Mouse (Mus musculus): Measurements from ENCODE around the gene Atxn1l. TPM values are rescaled to one million over a fixed set of nuclear protein-coding genes. Genes with fewer than 3 reads are reported as not detected.
A peak's percentile ranks its signal among the peaks of the same experiment; 100 is the strongest.

Atxn1l gene
- polyA plus RNA-seq (2012; rRNA removed) = 14.6 and 16.0 TPM in 2 replicates

GRCm38 (mm10) chr8:109737237-109738048, at the start of gene Atxn1l:
Gene Atxn1l, minus strand, starts transcription at chr8:109737739.
- TF ChIP-seq CTCF (IDR thresholded peaks at IDR 0.05; ENCODE audit: borderline replicate concordance, insufficient read depth, low read depth, low read length) (peak; percentile 60; the same call in 1 of the 2 replicates), POLR2A (IDR thresholded peaks at IDR 0.05; ENCODE audit: borderline replicate concordance, insufficient read depth, low read length) (peak; percentile 40; the same call in 1 of the 2 replicates)
- H3K27me3 ChIP-seq (ENCODE audit: control insufficient read depth, insufficient read depth, low read length) = no peaks in the 10 kb centered on the region
- peak within 1 kb of the TSS; percentile 86 for H3K4me3 ChIP-seq (replicated peaks; ENCODE audit: insufficient read depth, low read depth, low read length)
- DNase-seq = peak; percentile 83 to 91
- peak within 1 kb of the TSS; percentile 85 for H3K27ac ChIP-seq (ENCODE audit: insufficient read depth, low read length)
- WGBS = 1% methylated on average over 59 of the region's 59 CpGs
- H3K4me1 ChIP-seq (ENCODE audit: control insufficient read depth, insufficient read depth, low read length) = peaks cover 11% of the 10 kb centered on the region

GRCm38 (mm10) chr8:109780548-109780947, 43.0 kb upstream of the Atxn1l start:
- TF ChIP-seq POLR2A (IDR thresholded peaks at IDR 0.05; ENCODE audit: borderline replicate concordance, insufficient read depth, low read length) (no peak), CTCF (IDR thresholded peaks at IDR 0.05; ENCODE audit: borderline replicate concordance, insufficient read depth, low read depth, low read length) (no peak)
- peaks cover 5% of the 10 kb centered on the region for H3K4me1 ChIP-seq (ENCODE audit: control insufficient read depth, insufficient read depth, low read length)
- no peak for DNase-seq
- no peaks in the 10 kb centered on the region for H3K27me3 ChIP-seq (ENCODE audit: control insufficient read depth, insufficient read depth, low read length)
- no peak overlapping the region for H3K4me3 ChIP-seq (replicated peaks; ENCODE audit: insufficient read depth, low read depth, low read length)
- no peak overlapping the region for H3K27ac ChIP-seq (ENCODE audit: insufficient read depth, low read length)
- 45% methylated on average over 4 of the region's 4 CpGs for WGBS

DNA sequence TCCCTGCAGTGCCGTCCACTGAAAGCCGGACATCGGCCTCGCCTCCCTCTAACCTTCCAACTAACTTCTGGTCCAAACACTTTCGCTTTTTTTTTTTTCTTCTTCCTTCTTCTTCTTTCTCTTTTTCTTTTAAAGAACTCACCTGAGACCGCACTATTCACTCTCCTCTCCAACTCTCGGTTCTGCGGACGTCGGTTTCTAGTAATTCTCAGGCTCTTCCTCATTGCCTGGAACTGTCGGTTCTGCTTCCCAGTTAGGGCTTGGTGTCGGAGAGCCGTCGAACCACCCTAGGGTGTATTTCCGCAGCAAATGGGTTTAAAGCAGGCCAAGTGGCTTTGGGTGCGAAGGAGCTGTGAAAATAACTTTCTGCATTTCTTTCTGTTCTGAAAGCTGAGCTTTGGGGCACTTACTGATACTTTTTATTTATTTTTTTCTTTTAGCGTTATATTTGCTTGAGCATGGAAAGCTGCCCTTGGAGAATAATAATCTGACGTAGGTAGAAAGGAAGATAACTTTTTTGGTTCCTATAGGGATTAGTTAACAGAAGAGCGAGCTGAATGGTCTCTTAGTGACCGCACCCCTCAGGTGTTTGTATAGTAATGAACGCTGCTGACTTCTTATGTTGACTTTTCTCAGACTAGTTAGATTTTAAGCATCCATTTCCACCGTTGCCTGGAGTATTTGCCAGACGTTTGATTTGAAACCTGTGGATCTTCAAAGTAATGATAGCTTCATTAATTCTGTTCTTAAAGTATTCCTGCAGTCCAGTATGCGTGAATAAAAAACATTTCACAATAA, 42.1 kb upstream of the Atxn1l start:
- WGBS = 15% methylated on average over 24 of the region's 24 CpGs
- Histone ChIP-seq H3K4me1 (ENCODE audit: control insufficient read depth, insufficient read depth, low read length) (peaks cover 5% of the 10 kb centered on the region), H3K4me3 (replicated peaks; ENCODE audit: insufficient read depth, low read depth, low read length) (peak overlapping the region; percentile 79), H3K27me3 (ENCODE audit: control insufficient read depth, insufficient read depth, low read length) (no peaks in the 10 kb centered on the region), H3K27ac (ENCODE audit: insufficient read depth, low read length) (peak overlapping the region; percentile 95; the same call in 1 of the 2 replicates)
- DNase-seq = no peak
- no peak for TF ChIP-seq POLR2A (IDR thresholded peaks at IDR 0.05; ENCODE audit: borderline replicate concordance, insufficient read depth, low read length)
- TF ChIP-seq CTCF (IDR thresholded peaks at IDR 0.05; ENCODE audit: borderline replicate concordance, insufficient read depth, low read depth, low read length) = no peak

DNA sequence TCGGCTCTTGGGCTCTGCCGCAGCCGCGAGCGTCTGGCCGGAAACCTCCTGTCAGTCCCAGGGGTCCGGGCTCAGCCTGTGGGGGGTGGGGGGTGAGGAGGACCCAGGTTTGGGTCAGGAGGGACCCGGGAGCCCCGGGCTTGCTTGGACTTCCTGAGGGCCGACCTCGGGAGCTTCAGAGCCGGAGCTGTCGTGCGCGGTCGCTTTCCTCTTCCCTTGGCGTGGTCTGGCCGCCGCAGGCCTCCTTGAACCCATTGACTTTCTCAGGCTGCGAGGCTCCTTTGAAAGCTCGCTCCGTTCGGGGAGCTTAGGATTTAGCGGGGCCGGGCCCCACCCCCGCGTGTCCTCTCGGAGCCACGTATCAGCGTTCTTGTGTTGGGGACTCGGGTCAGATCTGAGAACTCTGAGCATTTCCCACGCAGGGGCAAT, 41.5 kb upstream of the Atxn1l start:
- H3K27ac ChIP-seq (ENCODE audit: insufficient read depth, low read length) = peak overlapping the region; percentile 95
- peaks cover 5% of the 10 kb centered on the region for H3K4me1 ChIP-seq (ENCODE audit: control insufficient read depth, insufficient read depth, low read length)
- H3K4me3 ChIP-seq (replicated peaks; ENCODE audit: insufficient read depth, low read depth, low read length) = peak overlapping the region; percentile 79
- WGBS = under 1% methylated on average over 32 of the region's 32 CpGs
- no peak for TF ChIP-seq CTCF (IDR thresholded peaks at IDR 0.05; ENCODE audit: borderline replicate concordance, insufficient read depth, low read depth, low read length)
- no peak for TF ChIP-seq POLR2A (IDR thresholded peaks at IDR 0.05; ENCODE audit: borderline replicate concordance, insufficient read depth, low read length)
- DNase-seq = no peak
- H3K27me3 ChIP-seq (ENCODE audit: control insufficient read depth, insufficient read depth, low read length) = no peaks in the 10 kb centered on the region

DNA sequence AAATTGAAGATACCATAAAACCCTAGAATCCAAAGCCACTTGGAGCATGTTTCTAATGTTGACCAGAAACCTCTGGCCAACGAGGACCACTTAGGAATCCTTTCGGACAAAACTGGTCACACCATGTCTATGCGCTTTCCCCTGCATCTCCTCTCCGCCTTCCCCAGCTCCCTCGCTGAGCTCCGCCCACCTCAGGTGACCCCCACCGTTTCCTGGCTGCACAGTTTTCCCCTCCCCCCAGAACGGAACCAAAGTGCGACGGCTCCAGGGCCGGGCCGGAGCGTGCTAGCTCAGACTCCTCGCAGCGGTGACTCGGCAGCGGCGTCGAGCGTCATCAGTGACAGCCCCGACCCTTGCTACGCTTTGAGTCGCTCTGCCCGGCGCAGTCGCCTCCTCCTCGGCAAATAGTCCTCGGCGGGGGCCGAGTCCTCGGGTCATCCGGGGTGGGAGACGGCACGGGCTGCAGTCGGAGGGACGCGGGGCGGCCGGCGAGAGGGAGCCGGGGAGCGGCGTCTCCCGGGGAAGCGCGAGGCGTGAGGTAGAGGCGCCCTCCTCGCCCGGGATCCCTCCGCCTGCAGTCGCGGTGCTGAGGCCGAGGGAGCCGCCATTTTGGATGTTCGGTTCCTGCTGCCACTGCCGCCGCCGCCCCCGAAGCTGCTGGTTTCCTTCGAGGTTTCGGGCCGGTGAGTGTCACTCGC, 40.9 kb upstream of the Atxn1l start, which contains the start of gene Ap1g1:
Gene Ap1g1 (plus strand): TSS at position 275 of the 698 bp plus-strand sequence.
- WGBS = under 1% methylated on average over 64 of the region's 64 CpGs
- H3K27me3 ChIP-seq (ENCODE audit: control insufficient read depth, insufficient read depth, low read length) = no peaks in the 10 kb centered on the region
- H3K27ac ChIP-seq (ENCODE audit: insufficient read depth, low read length) = peak within 1 kb of the TSS; percentile 95
- peak within 1 kb of the TSS; percentile 79 for H3K4me3 ChIP-seq (replicated peaks; ENCODE audit: insufficient read depth, low read depth, low read length)
- TF ChIP-seq POLR2A (IDR thresholded peaks at IDR 0.05; ENCODE audit: borderline replicate concordance, insufficient read depth, low read length) (peak; percentile 86; the same call in 1 of the 2 replicates), CTCF (IDR thresholded peaks at IDR 0.05; ENCODE audit: borderline replicate concordance, insufficient read depth, low read depth, low read length) (no peak)
- peaks cover 4% of the 10 kb centered on the region for H3K4me1 ChIP-seq (ENCODE audit: control insufficient read depth, insufficient read depth, low read length)
- DNase-seq = peak; percentile 98

GRCm38 (mm10) chr8:109777851-109778250, 40.3 kb upstream of the Atxn1l start:
- no peak for DNase-seq
- no peak for TF ChIP-seq POLR2A (IDR thresholded peaks at IDR 0.05; ENCODE audit: borderline replicate concordance, insufficient read depth, low read length)
- TF ChIP-seq CTCF (IDR thresholded peaks at IDR 0.05; ENCODE audit: borderline replicate concordance, insufficient read depth, low read depth, low read length) = no peak
- peak overlapping the region; percentile 79 for H3K4me3 ChIP-seq (replicated peaks; ENCODE audit: insufficient read depth, low read depth, low read length)
- H3K27ac ChIP-seq (ENCODE audit: insufficient read depth, low read length) = no peak overlapping the region
- H3K4me1 ChIP-seq (ENCODE audit: control insufficient read depth, insufficient read depth, low read length) = peaks cover 2% of the 10 kb centered on the region
- H3K27me3 ChIP-seq (ENCODE audit: control insufficient read depth, insufficient read depth, low read length) = no peaks in the 10 kb centered on the region
- 17% methylated on average over 5 of the region's 5 CpGs for WGBS

GRCm38 (mm10) chr8:109773154-109773553, 35.6 kb upstream of the Atxn1l start:
- no peak for DNase-seq
- WGBS = 54% methylated on average over 3 of the region's 3 CpGs
- Histone ChIP-seq H3K27ac (ENCODE audit: insufficient read depth, low read length) (no peak overlapping the region), H3K4me1 (ENCODE audit: control insufficient read depth, insufficient read depth, low read length) (no peaks in the 10 kb centered on the region), H3K4me3 (replicated peaks; ENCODE audit: insufficient read depth, low read depth, low read length) (no peak overlapping the region), H3K27me3 (ENCODE audit: control insufficient read depth, insufficient read depth, low read length) (no peaks in the 10 kb centered on the region; the same call in 1 of the 2 replicates)
- TF ChIP-seq POLR2A (IDR thresholded peaks at IDR 0.05; ENCODE audit: borderline replicate concordance, insufficient read depth, low read length) = no peak
- TF ChIP-seq CTCF (IDR thresholded peaks at IDR 0.05; ENCODE audit: borderline replicate concordance, insufficient read depth, low read depth, low read length) = no peak

Data from cerebellum, adult 2 months (tissue).